Mouse (Mus musculus): Measurements from ENCODE around the gene Gfer.

GRCm38 (mm10) chr17:24644875-24645721 lies 50.9 kb downstream of the Gfer start:
- TF ChIP-seq CTCF (IDR thresholded peaks at IDR 0.05; ENCODE audit: extremely low read depth, insufficient read depth, low read length) (no peak), POLR2A (IDR thresholded peaks at IDR 0.05; ENCODE audit: extremely low read depth, insufficient read depth, low read length) (no peak)

All from cortical plate, adult 2 months (tissue).